Mouse (Mus musculus): ENCODE results near the gene Farp1.

GRCm38 (mm10) chr14:121082793-121083192 lies 47.8 kb downstream of the Farp1 start:
- TF ChIP-seq CTCF (IDR thresholded peaks at IDR 0.05; ENCODE audit: low read depth) (no peak), EP300 (IDR thresholded peaks at IDR 0.05; ENCODE audit: low read depth) (no peak)
